Mouse (Mus musculus) T-helper 2 cell (primary cell): ENCODE results near the gene Cts3.
"Not testable (repeated sequence)": the region's sequence is repeated elsewhere in the genome, so short reads cannot be mapped to it uniquely, and the experiment has no call there.

Experiments
- in situ Hi-C: fragments of 300-600 bp; cut with MboI, MseI; formaldehyde crosslinking; loops from one replicate; pipeline ENCODE4 v1.15.1; 2025; ENCODE audit warnings: high pct_unique_total_duplicates

Gene Cts3

GRCm38 (mm10) chr13:61570027-61570426 lies at the start of gene Cts3:
TSS of gene Cts3 (minus strand) at chr13:61570127.
- in situ Hi-C loops: no loop called here

- in situ Hi-C loops: not testable (repeated sequence)
These were observed 1.9 kb downstream of the Cts3 start, which contains the start of gene Gm49352 for GRCm38 (mm10) chr13:61568074-61568473. TSS of gene Gm49352 (minus strand) at chr13:61568174.

- in situ Hi-C loops: no loop called here
These were observed 28.3 kb downstream of the Cts3 start, which contains the start of gene Ctsm for GRCm38 (mm10) chr13:61541631-61542030. TSS of gene Ctsm (minus strand) at chr13:61541839.
